Mouse (Mus musculus) gonadal fat pad, adult 2 months (tissue): Measurements from ENCODE around the gene Grm2. TPM values are rescaled to one million over a fixed set of nuclear protein-coding genes. Genes with fewer than 3 reads are reported as not detected.

Experiments used
- DNase-seq: peaks from one replicate; pipeline ENCODE4 v3.0.0-alpha.2; 2012; ENCODE audit warnings: low read depth
- polyA plus RNA-seq: library from polyadenylated mRNA; depleted of rRNA; stranded (reverse); fragments of >200 nt; gene quantifications from 2 replicates; pipeline ENCODE4 v1.2.3, GENCODE M21; 2012; rRNA removed

The Grm2 gene
- not detected in 2 replicates for polyA plus RNA-seq

GRCm38 (mm10) chr9:106655884-106656720 is at the start of gene Grm2:
Gene Grm2, minus strand, starts transcription at chr9:106656082.
- DNase-seq = no peak

GRCm38 (mm10) chr9:106692973-106693481 is 37.1 kb upstream of the Grm2 start:
- DNase-seq = no peak

- DNase-seq = no peak
Measured at GRCm38 (mm10) chr9:106688834-106689233, 33.0 kb upstream of the Grm2 start.

- DNase-seq = no peak
Measured at GRCm38 (mm10) chr9:106686983-106687650, 31.2 kb upstream of the Grm2 start.

- DNase-seq = no peak
Measured at GRCm38 (mm10) chr9:106685249-106686101, 29.6 kb upstream of the Grm2 start, which contains the start of gene Tex264. Gene Tex264, minus strand, starts transcription at chr9:106685927.

- no peak for DNase-seq
Measured at GRCm38 (mm10) chr9:106684918-106685248, 29.0 kb upstream of the Grm2 start.

GRCm38 (mm10) chr9:106684093-106684872 is 28.4 kb upstream of the Grm2 start:
- DNase-seq = no peak

- DNase-seq = no peak
Measured at GRCm38 (mm10) chr9:106681026-106681425, 25.1 kb upstream of the Grm2 start.

GRCm38 (mm10) chr9:106678242-106678641 is 22.4 kb upstream of the Grm2 start:
- DNase-seq = no peak

- no peak for DNase-seq
Measured at GRCm38 (mm10) chr9:106677702-106678101, 21.8 kb upstream of the Grm2 start.

GRCm38 (mm10) chr9:106676571-106676970 is 20.7 kb upstream of the Grm2 start:
- DNase-seq = no peak

- DNase-seq = no peak
Measured at GRCm38 (mm10) chr9:106675965-106676364, 20.1 kb upstream of the Grm2 start.

- DNase-seq = no peak
Measured at GRCm38 (mm10) chr9:106675480-106675879, 19.6 kb upstream of the Grm2 start.

GRCm38 (mm10) chr9:106673860-106674259 is 18.0 kb upstream of the Grm2 start:
- DNase-seq = no peak

GRCm38 (mm10) chr9:106664856-106665255 is 9.0 kb upstream of the Grm2 start:
- DNase-seq = no peak

- no peak for DNase-seq
Measured at GRCm38 (mm10) chr9:106664433-106664832, 8.6 kb upstream of the Grm2 start.

- no peak for DNase-seq
Measured at GRCm38 (mm10) chr9:106663200-106663599, 7.3 kb upstream of the Grm2 start.

GRCm38 (mm10) chr9:106659935-106660334 is 4.1 kb upstream of the Grm2 start:
- DNase-seq = no peak

GRCm38 (mm10) chr9:106659441-106659840 is 3.6 kb upstream of the Grm2 start:
- no peak for DNase-seq

GRCm38 (mm10) chr9:106657592-106657991 is 1.7 kb upstream of the Grm2 start:
- no peak for DNase-seq

- DNase-seq = no peak
Measured at GRCm38 (mm10) chr9:106656820-106657219, 938 bp upstream of the Grm2 start.
